Mouse (Mus musculus) bone marrow, adult 2 months (tissue): Measurements from ENCODE around the gene Dlgap1. TPM values are rescaled to one million over a fixed set of nuclear protein-coding genes. Genes with fewer than 3 reads are reported as not detected.

Experiments
- H3K27ac ChIP-seq: fragments of 200-500 bp; 2 replicates; pipeline ENCODE4 v1.5.1; 2012; ENCODE audit warnings: low read depth, mild to moderate bottlenecking, control low read depth, inconsistent platforms, low read length; ENCODE audit not compliant: control insufficient read depth, poor library complexity, insufficient read depth
- H3K4me1 ChIP-seq: fragments of 200-500 bp; 2 replicates; pipeline ENCODE4 v1.6.1; 2011; ENCODE audit warnings: low read length; ENCODE audit not compliant: control insufficient read depth, insufficient read depth
- H3K4me3 ChIP-seq: fragments of 200-500 bp; replicated peaks from 2 replicates; pipeline ENCODE3; 2011; ENCODE audit warnings: mild to moderate bottlenecking, low read depth, low read length, control low read depth; ENCODE audit not compliant: control insufficient read depth
- CTCF ChIP-seq: fragments of 200-500 bp; IDR thresholded peaks from 2 replicates; pipeline ENCODE4 v1.5.1; 2011; ENCODE audit warnings: low read length, control low read depth; ENCODE audit not compliant: control insufficient read depth, insufficient read depth
- POLR2A ChIP-seq: fragments of 200-500 bp; IDR thresholded peaks from 2 replicates; pipeline ENCODE4 v1.6.1; 2011; ENCODE audit warnings: low read depth, mild to moderate bottlenecking, control low read depth, low read length, borderline replicate concordance; ENCODE audit not compliant: control insufficient read depth
- WGBS: fragments of 180-500 bp; shearing (Covaris S2); methylation state at CpG from one replicate; pipeline ENCODE4 v1.1.7; 2018; 5-methylcytosine and 5-hydroxymethylcytosine counted together
- polyA plus RNA-seq: library from polyadenylated mRNA; stranded (reverse); fragments of >200 nt; gene quantifications from 2 replicates; pipeline ENCODE4 v1.2.4, GENCODE M21; 2011; ENCODE audit warnings: low replicate concordance; ENCODE audit not compliant: missing spikeins, insufficient read depth, insufficient read length

Gene Dlgap1
- polyA plus RNA-seq, 1 experiment = not detected

- TF ChIP-seq POLR2A = no peak
- TF ChIP-seq CTCF = no peak
- H3K27ac ChIP-seq = no peak overlapping the region
- H3K4me1 ChIP-seq = no peaks in the 10 kb centered on the region
- H3K4me3 ChIP-seq = no peak overlapping the region
- 62% methylated on average over 4 of the region's 4 CpGs for WGBS
These were observed 497.5 kb downstream of the Dlgap1 start for GRCm38 (mm10) chr17:70466413-70466812.

- no peak overlapping the region for H3K4me3 ChIP-seq
- no peaks in the 10 kb centered on the region for H3K4me1 ChIP-seq
- H3K27ac ChIP-seq = no peak overlapping the region
- WGBS = 59% methylated on average over 7 of the region's 7 CpGs
- TF ChIP-seq POLR2A = no peak
- no peak for TF ChIP-seq CTCF
These were observed 502.1 kb downstream of the Dlgap1 start for GRCm38 (mm10) chr17:70470970-70471371.

- TF ChIP-seq POLR2A (no peak), CTCF (no peak)
- H3K27ac ChIP-seq = no peak overlapping the region
- no peak overlapping the region for H3K4me3 ChIP-seq
- 86% methylated on average over 7 of the region's 7 CpGs for WGBS
- H3K4me1 ChIP-seq = no peaks in the 10 kb centered on the region
These were observed 503.3 kb downstream of the Dlgap1 start for GRCm38 (mm10) chr17:70472162-70472561.

- no peak overlapping the region for H3K4me3 ChIP-seq
- TF ChIP-seq POLR2A (no peak), CTCF (no peak)
- H3K27ac ChIP-seq = no peak overlapping the region
- 77% methylated on average over 4 of the region's 4 CpGs for WGBS
- no peaks in the 10 kb centered on the region for H3K4me1 ChIP-seq
These were observed 505.0 kb downstream of the Dlgap1 start for GRCm38 (mm10) chr17:70473871-70474270.

GRCm38 (mm10) chr17:70483716-70484115 is 514.8 kb downstream of the Dlgap1 start:
- Histone ChIP-seq H3K4me3 (no peak overlapping the region), H3K4me1 (no peaks in the 10 kb centered on the region; the same call in 1 of the 2 replicates), H3K27ac (no peak overlapping the region)
- TF ChIP-seq POLR2A = no peak
- TF ChIP-seq CTCF = no peak
- WGBS = 78% methylated on average over 4 of the region's 4 CpGs

- H3K4me3 ChIP-seq = peak overlapping the region; percentile 45
- H3K27ac ChIP-seq = no peak overlapping the region
- WGBS = 27% methylated on average over 4 of the region's 4 CpGs
- TF ChIP-seq POLR2A (no peak), CTCF (no peak)
- H3K4me1 ChIP-seq = no peaks in the 10 kb centered on the region; the same call in 1 of the 2 replicates
These were observed 516.8 kb downstream of the Dlgap1 start for GRCm38 (mm10) chr17:70485668-70486067.

- no peak overlapping the region for H3K4me3 ChIP-seq
- WGBS = 17% methylated on average over 7 of the region's 7 CpGs
- TF ChIP-seq CTCF = no peak
- TF ChIP-seq POLR2A = no peak
- no peak overlapping the region for H3K27ac ChIP-seq
- no peaks in the 10 kb centered on the region; the same call in 1 of the 2 replicates for H3K4me1 ChIP-seq
These were observed 517.4 kb downstream of the Dlgap1 start for GRCm38 (mm10) chr17:70486259-70486658.

- no peak overlapping the region for H3K4me3 ChIP-seq
- H3K27ac ChIP-seq = no peak overlapping the region
- 66% methylated on average over 10 of the region's 10 CpGs for WGBS
- TF ChIP-seq CTCF = no peak
- no peak for TF ChIP-seq POLR2A
- no peaks in the 10 kb centered on the region; the same call in 1 of the 2 replicates for H3K4me1 ChIP-seq
These were observed 518.0 kb downstream of the Dlgap1 start for GRCm38 (mm10) chr17:70486831-70487230.

- WGBS = 13% methylated on average over 7 of the region's 7 CpGs
- no peak overlapping the region for H3K27ac ChIP-seq
- H3K4me1 ChIP-seq = no peaks in the 10 kb centered on the region; the same call in 1 of the 2 replicates
- no peak overlapping the region for H3K4me3 ChIP-seq
- no peak for TF ChIP-seq POLR2A
- TF ChIP-seq CTCF = no peak
These were observed 520.0 kb downstream of the Dlgap1 start for GRCm38 (mm10) chr17:70488784-70489265.
